10 mouse cellular contexts compared by ENCODE assay signal in genomic region chr13:15543888-15544640, GRCm38 (mm10).
A peak's percentile ranks its signal among the peaks of the same experiment; 100 is the strongest.
DNase-seq lines count a peak whose midpoint lies in the region; ATAC-seq and TF ChIP-seq lines count a peak whose summit lies in the region.
"Had no signal": no experiment of that assay in that cellular context is flagged by ENCODE, and none has a peak within 500 bp of the region (broad histone marks: within the 10 kb centered on the region; RNA-seq: fewer than 3 reads in every experiment).

No protein-coding gene starts in this region.

- peak; percentile 33 for DNase-seq in lung, embryonic 14.5 days
- DNase-seq in lung, postnatal 10 days: no peak
- DNase-seq in forebrain, embryonic 10.5 days (ENCODE audit: extremely low spot score, low spot score): peak; percentile 76
- peak; percentile 27 for DNase-seq in kidney, postnatal 14 days
- no peak for DNase-seq in ovary, postnatal 14 days (ENCODE audit: low spot score)
- no peak for DNase-seq in urinary bladder, adult 18-20 months (ENCODE audit: low spot score in 2 of 2)
- no peak for DNase-seq in spleen, postnatal 14 days (ENCODE audit: low spot score in 2 of 2)
- DNase-seq: adrenal gland, postnatal 36 days; liver, embryonic 13.5 days had no signal

- H3K4me2 ChIP-seq in lung, embryonic 14.5 days: no peak overlapping the region
- peak overlapping the region; percentile 34; the same call in 1 of the 2 replicates for H3K4me2 ChIP-seq in neural tube, embryonic 12.5 days (replicated peaks)
- H3K4me2 ChIP-seq: liver, embryonic 13.5 days had no signal

- peaks cover 19% of the 10 kb centered on the region for H3K4me1 ChIP-seq in lung, embryonic 14.5 days (ENCODE audit: insufficient read depth)
- H3K4me1 ChIP-seq in forebrain, embryonic 10.5 days: peaks cover 100% of the 10 kb centered on the region
- peaks cover 52% of the 10 kb centered on the region for H3K4me1 ChIP-seq in neural tube, embryonic 12.5 days
- H3K4me1 ChIP-seq: liver, embryonic 13.5 days had no signal

- H3K9me3 ChIP-seq in lung, embryonic 14.5 days (ENCODE audit: low read depth, low read length): no peaks in the 10 kb centered on the region
- no peaks in the 10 kb centered on the region for H3K9me3 ChIP-seq in forebrain, embryonic 10.5 days
- no peaks in the 10 kb centered on the region for H3K9me3 ChIP-seq in neural tube, embryonic 12.5 days
- H3K9me3 ChIP-seq: liver, embryonic 13.5 days had no signal

- H3K36me3 ChIP-seq in lung, embryonic 14.5 days (ENCODE audit: insufficient read depth): no peaks in the 10 kb centered on the region; the same call in 1 of the 2 replicates
- peaks cover 16% of the 10 kb centered on the region for H3K36me3 ChIP-seq in forebrain, embryonic 10.5 days (replicated peaks)
- H3K36me3 ChIP-seq in neural tube, embryonic 12.5 days: no peaks in the 10 kb centered on the region
- H3K36me3 ChIP-seq: liver, embryonic 13.5 days had no signal

- H3K27me3 ChIP-seq in lung, embryonic 14.5 days (ENCODE audit: insufficient read depth, low read length): no peaks in the 10 kb centered on the region
- no peaks in the 10 kb centered on the region for H3K27me3 ChIP-seq in forebrain, embryonic 10.5 days (ENCODE audit: poor library complexity, severe bottlenecking)
- no peaks in the 10 kb centered on the region for H3K27me3 ChIP-seq in neural tube, embryonic 12.5 days (replicated peaks)
- H3K27me3 ChIP-seq: liver, embryonic 13.5 days had no signal

- TF ChIP-seq CTCF in lung, embryonic 14.5 days (IDR thresholded peaks at IDR 0.05; ENCODE audit: low read depth): no peak

- ATAC-seq in lung, embryonic 14.5 days (ENCODE audit: insufficient read depth): peak; percentile 44; the same call in 1 of the 2 replicates
- ATAC-seq in neural tube, embryonic 12.5 days (ENCODE audit: low FRiP score, low read depth): peak; percentile 86

- H3K4me3 ChIP-seq in lung, embryonic 14.5 days (ENCODE audit: low read depth, low read length): no peak overlapping the region
- peak overlapping the region; percentile 38 for H3K4me3 ChIP-seq in forebrain, embryonic 10.5 days
- H3K4me3 ChIP-seq in neural tube, embryonic 12.5 days: no peak overlapping the region
- H3K4me3 ChIP-seq: liver, embryonic 13.5 days had no signal

- 40% methylated on average over 7 of the region's 7 CpGs for WGBS in lung, embryonic 14.5 days
- 12% methylated on average over 7 of the region's 7 CpGs for WGBS in forebrain, embryonic 10.5 days
- 8% methylated on average over 7 of the region's 7 CpGs for WGBS in neural tube, embryonic 12.5 days

- no peak overlapping the region for H3K27ac ChIP-seq in lung, embryonic 14.5 days (ENCODE audit: low read depth)
- peak overlapping the region; percentile 89 for H3K27ac ChIP-seq in forebrain, embryonic 10.5 days
- H3K27ac ChIP-seq in neural tube, embryonic 12.5 days: no peak overlapping the region
- H3K27ac ChIP-seq: liver, embryonic 13.5 days had no signal

- no peak overlapping the region for H3K9ac ChIP-seq in lung, embryonic 14.5 days
- no peak overlapping the region for H3K9ac ChIP-seq in neural tube, embryonic 12.5 days
- H3K9ac ChIP-seq: liver, embryonic 13.5 days had no signal

Comparison
In these comparisons a context has a peak if more than half of its experiments do, and no peak if none do; other contexts are left out.
1. DNase-seq: peak in lung, embryonic 14.5 days (single experiment), forebrain, embryonic 10.5 days (single experiment) and kidney, postnatal 14 days (single experiment); none in lung, postnatal 10 days (single experiment), ovary, postnatal 14 days (single experiment), urinary bladder, adult 18-20 months (0 of 2) and spleen, postnatal 14 days (0 of 2).